Mouse (Mus musculus) spleen, postnatal 36 days (tissue): ENCODE measurements around the gene Tmem141.

Experiments used
- DNase-seq, 2 experiments: peaks; one replicate each; pipeline ENCODE4 v3.0.0; 2022; ENCODE audit warnings: low spot score in 2 of 2, mixed read lengths in 1 of 2

The Tmem141 gene

DNA sequence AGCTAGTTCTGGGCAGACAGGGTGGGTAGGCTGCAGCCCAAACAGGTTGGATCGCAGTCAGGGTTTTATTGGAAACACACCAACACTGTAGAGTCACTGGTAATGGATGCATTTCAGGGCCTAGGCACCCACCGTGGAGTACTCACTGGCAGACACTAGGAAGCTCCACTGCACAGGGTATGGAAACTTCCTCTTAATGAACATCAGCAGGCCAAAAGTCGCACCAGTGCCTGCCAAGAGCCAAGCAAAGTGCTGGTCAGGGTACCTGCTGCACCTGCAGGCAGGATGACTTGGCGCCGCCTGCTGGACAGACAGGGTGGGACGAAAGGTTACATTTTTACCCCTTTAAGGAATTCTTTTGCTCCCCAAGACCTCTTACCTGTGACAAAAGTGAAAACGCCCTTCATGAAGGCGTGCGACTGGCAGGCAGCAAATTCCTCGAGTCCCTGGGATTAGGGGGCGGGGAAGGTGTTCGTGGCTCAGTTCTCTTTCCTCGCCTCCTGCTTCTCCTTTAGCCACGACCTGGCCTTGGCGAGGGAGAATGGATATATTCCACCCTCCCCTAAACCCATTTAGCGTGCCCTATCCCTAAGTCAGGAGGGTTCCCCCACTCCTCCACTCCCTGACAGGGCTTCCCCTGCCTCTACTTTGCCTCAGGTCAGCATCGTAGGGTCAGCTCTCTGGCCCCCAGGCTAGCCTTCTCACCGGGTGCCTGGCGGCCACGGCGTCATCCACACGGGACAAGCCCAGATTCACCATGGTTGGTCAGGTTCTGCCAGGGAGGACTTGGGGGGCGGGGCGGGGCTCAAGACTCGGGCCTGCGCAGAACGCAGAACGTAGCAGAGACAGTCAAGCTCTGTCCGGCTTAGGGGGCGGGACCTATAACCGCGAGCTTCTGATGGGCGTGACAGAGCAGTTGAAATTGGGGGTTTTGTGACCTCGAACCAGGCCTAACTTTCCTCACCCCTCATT, at the start of gene Tmem141:
Tmem141 (minus strand) TSS at position 777 of the 972 bp plus-strand sequence.
- DNase-seq: peak; percentile 66 to 77

DNA sequence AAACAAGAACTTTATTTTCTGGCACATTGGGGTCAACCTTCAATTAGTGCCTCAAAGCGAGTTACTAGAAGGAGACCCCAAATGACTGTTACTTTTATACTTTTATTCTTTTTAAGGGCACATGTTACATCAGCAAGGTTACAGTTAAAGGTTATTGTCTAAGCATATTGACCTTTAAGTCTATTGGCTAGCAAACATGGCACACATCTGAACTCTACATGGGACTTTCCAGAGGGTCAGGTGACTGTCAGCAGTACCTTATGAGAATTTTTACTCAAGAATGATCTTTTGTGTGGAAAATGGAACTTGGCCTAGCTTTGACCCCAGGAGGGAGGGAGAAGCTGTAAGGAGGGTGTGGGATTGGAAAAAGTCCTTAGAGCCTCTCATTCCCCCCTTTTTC, 44.7 kb upstream of the Tmem141 start:
- DNase-seq: no peak

DNA sequence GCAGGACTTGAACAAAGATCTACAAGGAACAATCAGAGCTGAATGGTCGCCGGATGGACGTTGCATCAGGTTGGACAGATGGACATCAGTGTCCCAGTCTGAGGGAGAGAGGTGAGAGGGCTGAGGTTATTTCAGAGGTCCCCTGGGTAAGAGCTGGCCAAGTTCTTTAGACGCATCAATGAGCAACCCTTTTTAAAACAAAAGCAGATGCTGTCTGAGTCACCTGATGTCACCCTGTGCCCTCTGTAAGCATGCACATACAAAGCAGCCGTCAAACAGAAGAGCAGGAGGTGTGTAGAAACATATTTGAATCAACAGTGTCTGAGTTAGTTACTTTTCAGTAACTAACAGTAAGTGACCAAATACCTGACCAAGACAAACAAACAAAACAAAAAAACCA, 42.3 kb upstream of the Tmem141 start:
- no peak for DNase-seq

DNA sequence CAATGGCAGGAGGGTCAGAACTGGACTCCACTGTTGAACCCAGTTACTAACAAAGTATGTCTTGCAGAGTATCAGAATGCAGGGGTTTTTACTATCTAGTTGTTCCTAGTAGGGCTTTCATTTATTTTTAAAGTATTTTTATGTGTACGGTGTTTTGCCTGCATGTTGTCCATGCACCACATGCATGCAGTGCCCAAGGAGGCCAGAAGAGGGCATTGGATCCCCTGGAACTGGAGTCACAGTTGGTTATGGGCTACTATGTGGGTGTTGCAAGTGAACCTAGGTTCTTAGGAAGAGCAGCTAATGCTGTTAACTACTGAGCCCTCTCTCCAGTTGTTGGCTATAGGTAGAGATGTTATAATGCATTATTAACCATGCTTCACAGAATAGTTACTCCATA, 41.7 kb upstream of the Tmem141 start:
- peak in 1 of 2 experiments; percentile 14 for DNase-seq

DNA sequence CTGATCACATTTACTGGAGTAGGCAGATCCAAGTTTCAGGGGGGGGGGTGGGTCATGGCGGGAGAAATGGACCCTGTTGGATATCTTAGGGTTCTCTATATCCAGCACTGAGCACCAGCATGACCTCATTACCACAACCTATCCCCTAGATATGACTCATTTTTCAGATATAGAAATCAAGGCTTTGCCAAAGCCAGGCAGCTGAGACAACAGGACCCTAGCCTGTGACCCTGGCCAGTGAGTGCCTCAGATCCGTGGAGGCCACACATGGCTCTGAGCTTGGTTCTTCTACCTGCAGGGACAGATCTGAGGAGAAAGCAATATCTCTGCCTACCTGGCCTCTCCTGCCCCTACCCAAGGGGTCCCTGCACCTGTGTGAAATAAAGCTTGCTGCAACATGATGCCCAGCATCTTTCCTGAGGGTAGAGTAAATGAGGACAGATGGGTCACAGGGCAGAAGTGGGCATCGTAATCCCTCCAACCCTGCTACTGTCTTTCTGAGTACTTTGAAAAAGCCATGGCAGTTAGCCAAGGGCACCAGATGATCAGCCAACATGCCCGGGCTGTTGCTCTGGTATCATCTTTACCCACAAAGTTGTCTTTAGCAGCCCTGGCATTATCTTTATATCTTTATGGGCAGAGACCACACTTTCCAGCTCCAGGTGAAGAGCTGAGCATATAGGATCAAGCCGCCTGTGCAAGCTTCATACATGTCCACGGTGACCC, 39.6 kb upstream of the Tmem141 start:
- DNase-seq: no peak

GRCm38 (mm10) chr2:25660279-25660678, 38.5 kb upstream of the Tmem141 start:
- DNase-seq: no peak

- no peak for DNase-seq
These were observed 35.8 kb upstream of the Tmem141 start, which contains the start of gene Lcn5 for GRCm38 (mm10) chr2:25657652-25658051. Gene Lcn5 (plus strand): TSS chr2:25657952.

- DNase-seq: no peak
These were observed 35.4 kb upstream of the Tmem141 start for GRCm38 (mm10) chr2:25657246-25657645.

DNA sequence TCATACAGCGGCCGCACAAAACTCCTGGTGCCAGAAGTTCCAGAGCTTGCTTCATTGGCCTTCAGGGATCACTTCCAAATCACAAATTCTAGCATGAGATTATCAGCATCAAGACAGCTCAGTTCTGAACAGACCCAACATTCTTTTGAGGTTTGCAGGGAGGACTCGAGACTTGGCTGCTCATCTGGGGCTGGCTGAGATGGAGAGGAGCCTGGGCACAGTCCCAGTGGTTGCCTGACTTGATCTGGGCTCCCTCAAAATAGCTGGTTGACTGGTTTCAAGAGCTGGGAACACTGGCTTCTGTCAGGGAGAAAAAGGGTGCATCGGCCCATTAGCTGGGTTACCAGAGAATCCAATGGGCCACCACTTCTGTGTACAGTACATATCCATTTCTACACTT, 34.9 kb upstream of the Tmem141 start:
- no peak for DNase-seq

- DNase-seq: no peak
These were observed 32.7 kb upstream of the Tmem141 start for GRCm38 (mm10) chr2:25654502-25654901.

DNA sequence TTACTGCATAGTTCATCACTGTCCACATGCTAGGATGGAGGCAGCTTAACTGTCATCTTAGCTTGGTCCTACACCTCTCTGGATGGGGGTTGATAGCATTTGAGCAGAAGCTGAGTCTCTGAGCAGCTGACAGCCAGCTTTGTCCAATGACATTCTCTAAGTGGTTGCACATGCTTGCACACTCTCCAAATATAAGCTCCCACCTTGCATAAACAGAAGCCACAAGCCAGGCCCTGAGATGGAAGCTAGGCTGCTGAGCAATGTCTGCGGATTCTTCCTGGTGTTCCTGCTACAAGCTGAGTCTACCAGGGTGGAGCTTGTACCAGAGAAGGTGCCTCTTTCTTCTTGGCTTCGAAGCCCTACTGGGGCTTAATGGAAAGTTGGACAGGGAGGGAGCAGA, 31.1 kb upstream of the Tmem141 start, which contains the start of gene Lcn8:
Lcn8 (plus strand) TSS at position 219 of the 400 bp plus-strand sequence.
- no peak for DNase-seq

DNA sequence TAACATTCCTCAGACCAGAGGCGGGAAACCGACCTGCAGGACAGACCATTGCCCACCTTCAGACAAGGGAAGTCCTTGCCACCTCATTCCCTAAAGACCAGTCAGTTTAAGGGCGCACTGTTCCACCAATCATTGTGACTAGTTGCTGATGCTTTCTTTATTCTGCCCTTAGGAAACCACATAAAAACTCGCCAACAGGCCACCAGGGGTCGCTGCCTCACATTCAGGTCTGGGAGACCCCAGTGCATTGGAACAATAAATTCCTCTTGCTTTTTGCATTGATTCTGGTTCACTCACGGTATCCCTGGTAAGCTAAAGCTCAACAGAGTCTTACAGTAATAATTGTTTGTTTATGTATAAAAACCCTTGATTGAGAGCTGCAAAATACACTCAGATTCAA, 18.1 kb upstream of the Tmem141 start:
- DNase-seq: no peak

DNA sequence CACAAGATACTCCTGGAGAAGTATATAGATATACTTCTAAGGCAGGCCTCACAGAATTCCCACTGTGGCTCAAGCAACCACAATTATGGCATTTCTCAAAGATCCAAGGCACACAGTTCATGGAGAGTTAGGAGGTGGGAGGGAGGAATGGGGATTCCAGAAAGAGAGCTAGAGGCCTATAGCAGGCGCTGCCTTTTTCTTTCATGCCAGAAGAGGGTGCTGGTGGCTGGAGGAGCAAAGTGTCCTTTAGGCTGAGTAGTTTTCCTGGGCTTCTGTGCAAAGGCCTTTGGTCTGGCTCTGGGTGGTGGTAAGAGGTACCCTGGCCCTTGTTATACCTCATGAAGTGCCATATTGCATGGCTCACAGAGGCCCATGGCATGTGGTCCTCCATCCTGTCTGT, 12.2 kb upstream of the Tmem141 start:
- no peak for DNase-seq

- DNase-seq: no peak
These were observed 11.8 kb upstream of the Tmem141 start for GRCm38 (mm10) chr2:25633616-25634015.

DNA sequence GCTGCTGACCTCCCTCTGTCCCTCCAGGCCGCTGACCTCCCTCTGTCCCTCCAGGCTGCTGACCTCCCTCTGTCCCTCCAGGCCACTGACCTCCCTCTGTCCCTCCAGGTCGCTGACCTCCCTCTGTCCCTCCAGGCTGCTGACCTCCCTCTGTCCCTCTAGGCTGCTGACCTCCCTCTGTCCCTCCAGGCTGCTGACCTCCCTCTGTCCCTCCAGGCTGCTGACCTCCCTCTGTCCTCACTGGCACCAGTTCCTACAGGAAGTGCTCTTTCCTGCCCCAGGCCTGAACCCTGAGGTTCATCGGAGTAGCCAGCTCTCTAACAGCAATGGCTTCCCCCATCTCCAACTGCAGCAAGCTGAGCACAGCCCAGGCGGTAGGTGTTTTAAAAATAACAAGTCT, 6.9 kb upstream of the Tmem141 start:
- peak in 1 of 2 experiments; percentile 11 for DNase-seq

GRCm38 (mm10) chr2:25627811-25628210, 6.0 kb upstream of the Tmem141 start, which contains the start of gene Fcna:
Gene Fcna (minus strand): TSS chr2:25628030.
- DNase-seq: no peak

DNA sequence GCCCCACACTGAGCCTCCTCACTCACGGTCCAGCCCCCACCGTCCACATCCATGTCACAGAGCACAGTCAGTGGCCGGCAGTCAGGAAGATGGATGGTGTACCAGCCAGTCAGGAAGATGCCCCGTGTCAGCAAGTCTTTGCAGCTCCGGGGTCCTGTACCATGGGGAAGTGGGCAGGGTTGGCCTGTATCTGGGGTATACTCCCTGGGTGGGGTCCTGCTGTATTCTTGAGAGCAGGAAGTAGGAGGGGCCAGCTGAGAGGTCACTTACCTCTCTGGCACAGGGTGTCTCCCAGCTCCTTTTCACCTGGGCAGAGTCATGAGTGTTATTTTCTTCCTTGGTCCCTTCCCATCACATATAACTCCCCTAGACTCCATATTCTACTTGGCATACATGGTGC, 4.2 kb upstream of the Tmem141 start:
- DNase-seq: no peak

DNA sequence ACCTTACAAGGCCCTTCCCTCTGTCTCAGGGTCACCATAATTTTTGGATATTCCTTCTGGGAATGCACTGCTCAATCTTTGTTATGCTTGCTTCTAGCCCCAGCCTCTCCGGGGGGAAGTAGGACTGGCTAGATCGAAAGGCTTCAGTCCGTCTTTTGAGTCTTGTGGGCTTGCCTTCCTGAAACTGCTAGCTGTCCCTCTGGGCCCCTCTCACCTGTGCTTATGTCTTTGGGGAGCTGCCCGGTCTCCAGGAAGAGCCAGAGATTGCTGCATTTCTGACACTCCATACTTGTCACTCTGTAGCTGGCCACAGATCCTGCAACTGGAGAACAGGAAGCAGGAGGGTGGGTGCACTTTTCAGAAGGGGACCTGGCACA, 965 bp downstream of the Tmem141 start:
- DNase-seq: no peak

DNA sequence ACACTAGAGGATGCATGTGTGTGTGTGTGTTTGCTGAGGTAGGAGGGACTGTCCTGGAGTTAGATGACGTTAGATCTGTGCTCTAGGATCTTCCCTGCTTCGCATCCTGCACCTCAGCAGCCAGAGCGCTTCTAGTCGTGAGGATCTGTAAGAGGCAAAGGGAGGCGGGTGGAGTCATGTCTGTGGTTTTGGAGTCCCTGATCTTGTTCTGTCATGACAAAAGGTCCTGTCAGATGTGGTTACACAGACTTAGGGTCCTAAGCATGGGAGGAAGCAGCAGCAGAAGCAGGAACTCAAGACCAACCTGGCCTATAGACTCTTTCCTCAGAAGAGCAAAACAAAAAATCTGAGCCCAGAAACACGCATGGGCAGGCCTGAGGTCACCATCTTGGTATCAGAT, 1.4 kb downstream of the Tmem141 start:
- peak in 1 of 2 experiments; percentile 7 for DNase-seq

- no peak for DNase-seq
These were observed 4.2 kb downstream of the Tmem141 start, which contains the start of gene Ccdc183 for GRCm38 (mm10) chr2:25617578-25617977. Gene Ccdc183 (minus strand): TSS chr2:25617678.

GRCm38 (mm10) chr2:25616398-25616797, 5.4 kb downstream of the Tmem141 start:
- no peak for DNase-seq

DNA sequence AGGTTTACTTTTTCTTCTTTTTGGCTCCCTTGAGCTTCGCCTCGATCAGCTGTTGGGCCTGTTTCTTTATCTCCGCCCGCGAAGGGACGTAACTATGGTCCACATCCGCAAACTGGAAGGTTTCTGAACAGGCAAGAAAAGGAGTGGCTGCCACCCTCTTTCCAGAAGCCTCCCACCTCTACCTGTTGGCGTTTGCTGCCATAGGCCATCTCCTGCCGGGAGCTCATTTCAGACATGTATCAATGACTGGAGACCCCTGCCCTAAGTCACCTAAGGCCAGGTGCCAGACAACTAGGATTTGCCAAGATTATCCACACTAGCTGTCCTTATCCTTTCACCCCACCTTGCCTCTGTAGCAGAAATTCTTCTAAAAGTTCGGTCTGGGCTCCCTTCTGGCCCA, 13.1 kb downstream of the Tmem141 start:
- DNase-seq: peak in 1 of 2 experiments; percentile 5
